Mouse (Mus musculus) urinary bladder, postnatal 25 days (tissue): ENCODE measurements around the gene Eif2ak4.
A peak's percentile ranks its signal among the peaks of the same experiment; 100 is the strongest.

Source experiments
- DNase-seq: peaks from one replicate; pipeline ENCODE4 v3.0.0; 2022; ENCODE audit warnings: low spot score

Gene Eif2ak4

GRCm38 (mm10) chr2:118510447-118511310 lies 122.3 kb downstream of the Eif2ak4 start:
- peak; percentile 55 for DNase-seq

GRCm38 (mm10) chr2:118511779-118512417 lies 123.5 kb downstream of the Eif2ak4 start:
- no peak for DNase-seq

- DNase-seq: no peak
Measured at GRCm38 (mm10) chr2:118512418-118513377, 124.3 kb downstream of the Eif2ak4 start.

DNA sequence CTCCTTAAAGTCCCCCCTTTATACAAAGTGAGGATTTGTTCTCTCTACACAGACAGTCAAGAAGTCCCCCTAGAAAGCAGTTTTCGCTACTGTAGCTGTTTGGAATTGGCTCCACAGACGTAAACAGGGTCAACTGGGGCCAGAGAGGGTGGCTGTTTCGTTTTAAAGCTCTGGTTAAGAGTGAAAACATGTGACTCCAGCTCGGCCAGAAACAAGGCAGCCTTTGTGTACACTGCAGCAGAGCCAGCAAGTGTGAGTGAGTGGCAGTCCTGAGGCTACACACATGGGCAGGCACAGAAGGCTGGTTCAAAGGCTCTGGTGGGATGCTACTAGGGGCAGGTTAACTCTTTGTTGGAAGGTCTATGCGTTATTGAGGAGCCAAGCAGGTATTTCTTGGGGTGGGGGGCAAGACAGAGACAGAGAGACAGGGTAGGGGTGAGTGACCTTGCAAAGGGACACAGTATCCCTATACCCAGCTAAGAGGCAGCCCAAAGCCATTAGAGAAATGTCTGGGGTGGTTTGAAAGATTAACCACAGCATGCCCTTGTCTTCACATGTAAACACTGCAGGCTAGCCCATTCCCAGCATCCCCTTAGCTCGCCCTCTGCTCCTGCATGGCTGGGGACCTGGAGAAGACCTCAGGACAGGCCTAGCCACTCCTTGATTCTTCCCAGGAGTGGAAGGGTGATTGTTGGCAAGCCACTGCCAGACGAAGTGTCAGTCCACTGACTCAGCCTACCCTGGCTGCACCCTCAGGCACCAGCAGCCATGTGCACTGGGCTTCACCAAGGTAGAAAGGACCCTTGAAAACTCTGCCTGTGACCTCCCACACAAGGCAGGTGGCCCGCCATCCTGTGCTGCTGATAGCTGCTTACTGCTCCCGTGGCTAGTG lies 131.9 kb downstream of the Eif2ak4 start:
- no peak for DNase-seq

DNA sequence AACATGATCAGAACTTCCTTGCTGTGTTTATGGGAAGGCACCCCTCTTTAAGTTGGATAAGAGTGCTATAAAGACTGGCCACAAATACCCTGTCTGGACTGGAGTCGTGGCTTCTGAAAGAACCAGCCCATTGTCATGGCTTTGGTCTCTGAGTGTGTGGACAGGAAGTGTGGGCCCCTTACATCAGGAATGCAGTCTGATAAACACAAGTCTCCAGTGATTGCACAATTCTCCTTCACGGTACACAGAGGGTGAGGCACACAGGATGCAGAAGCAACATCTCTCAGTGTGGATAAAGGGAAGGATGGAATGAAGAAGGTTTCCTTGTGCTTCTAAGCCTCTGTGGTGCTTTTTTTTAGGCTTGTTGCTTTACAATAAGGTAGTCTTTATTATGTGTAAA lies 133.8 kb downstream of the Eif2ak4 start:
- no peak for DNase-seq

DNA sequence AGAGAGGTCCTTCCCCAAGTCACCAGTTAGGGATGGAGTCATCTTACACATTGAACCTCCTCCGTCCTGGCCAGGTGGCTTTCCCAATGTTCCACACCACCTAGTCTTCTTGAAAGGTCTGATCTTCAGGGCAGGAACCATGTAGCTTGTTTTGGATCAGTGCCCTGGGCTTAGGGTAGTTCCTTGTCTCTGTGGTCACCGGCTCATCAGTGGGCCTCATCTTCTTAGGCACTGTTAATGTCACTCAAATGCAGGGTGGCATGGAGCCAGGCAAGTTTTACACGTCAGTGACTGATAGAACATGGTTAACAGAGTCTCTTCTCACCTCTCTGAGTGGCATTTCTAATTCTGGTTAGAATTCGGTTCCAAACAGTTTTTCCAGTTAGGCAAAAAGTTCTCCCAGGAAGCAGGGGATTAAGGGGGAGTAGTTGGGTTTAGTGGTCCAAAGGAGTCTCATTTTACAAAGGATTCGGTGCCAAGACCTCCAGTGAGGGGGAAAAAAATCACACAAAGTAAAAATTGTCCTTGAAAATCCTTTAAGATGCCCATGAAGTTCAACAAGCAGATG lies 134.8 kb downstream of the Eif2ak4 start:
- DNase-seq: no peak

- DNase-seq: no peak
Measured at GRCm38 (mm10) chr2:118524811-118525210, 136.4 kb downstream of the Eif2ak4 start.
